Mouse (Mus musculus) stomach, embryonic 16.5 days (tissue): ENCODE data around the gene 9430097D07Rik. TPM values are rescaled to one million over a fixed set of nuclear protein-coding genes. Genes with fewer than 3 reads are reported as not detected.

Source experiments
- ATAC-seq: fragments of 200-750 bp; cut with Nextera tagmentation; 2 replicates; pipeline ENCODE4 v1.8.0; 2017; ENCODE audit warnings: moderate number of reproducible peaks, moderate TSS enrichment; ENCODE audit not compliant: insufficient read depth, low FRiP score
- H3K27ac ChIP-seq: fragments of 300-500 bp; sonication (generic); 2 replicates; pipeline ENCODE4 v1.5.1; 2014; ENCODE audit warnings: low read length
- H3K27me3 ChIP-seq: fragments of 300-500 bp; sonication (generic); 2 replicates; pipeline ENCODE4 v1.6.1; 2014; ENCODE audit warnings: low read length, control low read depth, mixed read lengths; ENCODE audit not compliant: control insufficient read depth, insufficient read depth
- H3K36me3 ChIP-seq: fragments of 300-500 bp; sonication (generic); 2 replicates; pipeline ENCODE4 v1.6.1; 2014; ENCODE audit warnings: low read length; ENCODE audit not compliant: control insufficient read depth, insufficient read depth
- H3K4me1 ChIP-seq: fragments of 300-500 bp; sonication (generic); 2 replicates; pipeline ENCODE4 v1.6.1; 2014; ENCODE audit warnings: low read length, control low read depth, mixed read lengths; ENCODE audit not compliant: control insufficient read depth, insufficient read depth
- H3K4me2 ChIP-seq: fragments of 300-500 bp; sonication (generic); 2 replicates; pipeline ENCODE4 v1.6.1; 2014; ENCODE audit warnings: low read depth, low read length, mixed read lengths
- H3K4me3 ChIP-seq: fragments of 300-500 bp; sonication (generic); replicated peaks from 2 replicates; pipeline ENCODE4 v1.5.1; 2014; ENCODE audit warnings: mild to moderate bottlenecking, low read length
- H3K9ac ChIP-seq: fragments of 300-500 bp; sonication (generic); 2 replicates; pipeline ENCODE4 v1.6.1; 2014; ENCODE audit warnings: low read length
- H3K9me3 ChIP-seq: fragments of 300-500 bp; sonication (generic); replicated peaks from 2 replicates; pipeline ENCODE4 v1.6.1; 2016; ENCODE audit warnings: low read length, control low read depth; ENCODE audit not compliant: control insufficient read depth
- WGBS: fragments of 180-500 bp; shearing (Covaris S2); extraction: QIAGEN DNeasy Blood & Tissue Kit; methylation state at CpG from one replicate; pipeline ENCODE4 v1.1.7; 2014; 5-methylcytosine and 5-hydroxymethylcytosine counted together
- polyA plus RNA-seq: library from polyadenylated mRNA; unstranded; fragments of >200 nt; fragmentation: Nextera tagmentation; extraction: Ambion mirVana; gene quantifications from 2 replicates; pipeline ENCODE4 v1.2.1, GENCODE M21; 2015

Gene 9430097D07Rik
- polyA plus RNA-seq, 1 experiment from 2014 or later, result 0.10 TPM

DNA sequence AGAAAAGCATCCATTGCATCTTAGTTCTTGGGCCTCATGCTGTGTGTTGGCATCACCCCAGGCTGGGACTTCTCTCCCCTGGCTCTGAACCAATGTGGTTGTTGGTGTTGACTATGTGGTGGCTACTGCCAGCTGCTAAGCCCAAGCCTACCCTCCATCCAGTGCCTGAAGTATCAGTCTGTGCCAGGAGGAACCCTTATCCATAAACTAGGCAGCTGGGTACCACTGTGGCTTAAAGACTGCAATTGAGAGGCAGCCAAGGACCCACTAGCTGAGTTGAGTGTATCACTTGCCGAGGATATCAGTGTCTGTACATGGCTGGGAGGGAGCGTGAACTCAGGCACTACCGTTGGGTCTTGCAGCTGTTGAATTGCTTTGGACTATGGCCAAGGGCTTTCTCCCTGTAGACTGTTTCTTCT lies 32.4 kb downstream of the 9430097D07Rik start:
- no peaks in the 10 kb centered on the region for H3K36me3 ChIP-seq
- no peak overlapping the region for H3K4me3 ChIP-seq
- no peaks in the 10 kb centered on the region for H3K9me3 ChIP-seq
- no peak overlapping the region for H3K4me2 ChIP-seq
- H3K27me3 ChIP-seq, result no peaks in the 10 kb centered on the region
- 62% methylated on average over 3 of the region's 3 CpGs for WGBS
- peaks cover 54% of the 10 kb centered on the region for H3K4me1 ChIP-seq
- no peak overlapping the region for H3K9ac ChIP-seq
- no peak overlapping the region for H3K27ac ChIP-seq
- ATAC-seq, result no peak

DNA sequence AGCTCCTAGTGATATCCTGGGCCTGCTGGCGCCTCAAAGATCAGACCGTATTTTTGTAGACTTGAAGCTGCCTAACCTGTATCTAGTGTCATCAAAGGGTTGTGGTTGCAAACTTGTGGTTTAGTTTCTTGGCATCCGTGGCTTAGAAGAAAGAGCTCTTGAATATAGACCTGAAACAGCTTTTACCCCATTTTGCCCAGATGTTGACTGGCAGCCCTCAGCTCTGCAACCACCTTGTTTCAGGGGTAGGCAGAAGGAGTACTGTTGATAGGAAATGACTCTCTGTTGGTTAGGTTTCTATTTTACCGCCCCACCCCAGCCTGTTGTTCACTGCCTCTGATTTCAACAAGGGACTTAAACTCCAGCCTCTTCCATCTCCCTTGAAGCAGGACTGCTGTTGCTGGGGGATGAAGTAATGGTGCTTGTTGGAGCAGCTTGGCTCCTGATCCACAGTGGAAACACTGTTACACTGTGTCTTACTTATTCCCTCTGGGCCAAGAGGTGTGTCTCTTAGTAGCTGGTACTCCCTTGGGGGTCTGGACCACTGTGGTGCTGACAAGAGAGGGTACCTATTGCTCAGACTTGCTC lies 33.4 kb downstream of the 9430097D07Rik start:
- peaks cover 59% of the 10 kb centered on the region for H3K4me1 ChIP-seq
- H3K9me3 ChIP-seq, result no peaks in the 10 kb centered on the region
- no peaks in the 10 kb centered on the region for H3K27me3 ChIP-seq
- no peak overlapping the region for H3K4me2 ChIP-seq
- H3K4me3 ChIP-seq, result no peak overlapping the region
- WGBS, result 78% methylated on average over 4 of the region's 4 CpGs
- H3K27ac ChIP-seq, result no peak overlapping the region
- no peak overlapping the region for H3K9ac ChIP-seq
- no peaks in the 10 kb centered on the region for H3K36me3 ChIP-seq
- no peak for ATAC-seq

DNA sequence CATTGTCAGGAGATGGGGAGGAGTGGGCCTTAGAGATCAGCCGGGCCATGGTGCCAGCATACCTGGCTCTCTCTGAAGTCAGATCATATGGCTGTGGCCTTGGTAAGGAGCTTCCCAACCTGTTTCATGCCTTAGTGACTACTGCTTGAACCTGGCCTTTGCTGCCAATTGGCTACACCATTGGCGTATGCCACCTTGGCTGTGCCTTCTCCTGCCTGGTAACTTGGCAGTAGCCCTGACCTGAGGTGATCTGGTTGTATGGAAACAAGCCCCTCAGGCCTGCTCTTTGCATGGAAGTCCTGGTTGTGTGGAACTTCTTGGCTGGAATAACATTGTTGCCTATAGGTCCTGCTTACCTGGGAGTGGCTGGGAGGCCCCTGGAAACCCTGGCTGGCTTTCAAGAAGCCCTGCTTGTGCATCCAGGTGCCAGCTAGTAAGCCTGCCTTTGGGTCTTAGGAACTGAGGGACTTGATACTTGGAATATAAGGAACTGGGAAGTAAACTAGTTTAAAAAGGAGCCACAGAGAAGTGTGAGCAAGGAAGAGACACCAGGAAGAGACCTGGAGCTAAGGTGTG lies 34.1 kb downstream of the 9430097D07Rik start:
- Histone ChIP-seq H3K9ac (no peak overlapping the region), H3K4me2 (no peak overlapping the region), H3K4me3 (no peak overlapping the region), H3K9me3 (no peaks in the 10 kb centered on the region), H3K27ac (no peak overlapping the region), H3K4me1 (peaks cover 63% of the 10 kb centered on the region), H3K36me3 (no peaks in the 10 kb centered on the region), H3K27me3 (no peaks in the 10 kb centered on the region)
- WGBS, result 91% methylated on average over 2 of the region's 2 CpGs
- no peak for ATAC-seq

DNA sequence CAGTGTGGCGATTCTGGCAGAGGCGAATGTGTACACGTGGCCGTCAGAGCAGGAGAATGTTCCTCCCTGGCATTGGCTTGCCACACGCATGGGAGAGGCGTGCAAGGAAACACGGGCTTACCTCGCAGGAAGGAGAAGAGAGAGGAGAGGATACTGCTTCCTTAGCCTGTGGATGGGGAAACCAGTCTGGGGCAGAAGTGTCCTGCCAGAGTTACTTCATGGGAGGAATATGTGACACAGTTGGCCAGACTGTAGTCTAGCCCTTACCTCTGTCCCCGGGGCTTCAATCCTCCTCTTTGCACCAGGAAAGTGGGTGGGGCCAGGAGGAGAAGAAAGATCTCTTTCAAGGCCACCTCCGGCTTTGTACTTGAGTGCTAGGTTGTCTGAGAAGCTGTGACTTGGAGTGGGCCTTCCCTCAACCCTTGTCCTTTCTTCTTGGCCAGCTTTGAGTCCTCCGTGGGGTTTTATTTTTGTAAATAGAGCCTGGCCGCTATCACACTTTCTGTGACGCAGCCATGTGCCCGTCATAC lies 36.0 kb downstream of the 9430097D07Rik start:
- Histone ChIP-seq H3K4me3 (no peak overlapping the region), H3K27ac (peak overlapping the region; percentile 97), H3K9ac (peak overlapping the region; percentile 36), H3K9me3 (no peaks in the 10 kb centered on the region), H3K4me2 (peak overlapping the region; percentile 35), H3K4me1 (peaks cover 64% of the 10 kb centered on the region), H3K27me3 (no peaks in the 10 kb centered on the region), H3K36me3 (no peaks in the 10 kb centered on the region)
- ATAC-seq, result no peak
- WGBS, result 65% methylated on average over 14 of the region's 14 CpGs

DNA sequence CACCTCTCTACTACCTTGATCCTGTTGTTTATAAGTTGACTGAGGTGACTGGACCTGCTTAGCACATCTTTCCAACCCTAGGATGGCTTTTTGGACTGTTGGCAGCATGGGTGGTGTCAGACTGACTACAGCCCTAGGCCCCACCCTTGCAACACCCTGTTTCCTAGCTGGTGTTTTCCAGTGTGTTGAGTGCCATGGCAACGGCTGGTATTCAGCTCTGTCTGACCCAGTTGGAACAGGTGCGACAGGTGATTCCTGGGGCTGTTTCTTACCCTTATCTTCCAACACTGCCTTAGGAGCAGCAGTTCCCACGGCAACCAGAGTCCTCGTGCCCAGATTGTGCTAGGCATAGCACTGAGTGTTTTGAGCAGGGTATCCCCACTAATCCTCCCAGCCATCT lies 37.0 kb downstream of the 9430097D07Rik start:
- Histone ChIP-seq H3K9me3 (no peaks in the 10 kb centered on the region), H3K9ac (0 out of 2 replicates have a peak overlapping the region, but pooled peaks have one; percentile 91), H3K27me3 (no peaks in the 10 kb centered on the region), H3K4me3 (peak overlapping the region; percentile 75), H3K4me2 (peak overlapping the region; percentile 89), H3K27ac (peak overlapping the region; percentile 97), H3K4me1 (peaks cover 70% of the 10 kb centered on the region), H3K36me3 (no peaks in the 10 kb centered on the region)
- WGBS, result 48% methylated on average over 4 of the region's 4 CpGs
- ATAC-seq, result no peak

DNA sequence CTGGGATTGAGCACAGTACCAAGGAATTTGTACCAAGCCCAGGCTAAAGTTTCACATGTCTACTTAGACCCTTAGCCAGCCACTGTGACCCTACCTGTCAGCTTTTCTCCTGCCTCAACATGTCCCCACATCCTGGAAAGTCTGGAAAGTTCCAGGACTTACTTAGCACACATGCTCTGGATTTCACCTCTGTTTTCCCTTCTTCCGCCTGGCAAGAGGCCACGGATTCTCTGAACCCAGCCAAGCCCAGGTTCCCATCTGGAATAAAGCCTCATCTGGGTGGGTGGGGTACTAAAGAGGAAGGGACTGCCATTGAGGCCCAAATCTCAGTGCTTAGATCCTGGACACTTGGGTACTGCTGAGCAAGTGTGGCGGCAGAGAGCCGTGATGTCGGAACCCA lies 37.5 kb downstream of the 9430097D07Rik start:
- no peaks in the 10 kb centered on the region for H3K27me3 ChIP-seq
- H3K4me2 ChIP-seq, result peak overlapping the region; percentile 89
- H3K4me3 ChIP-seq, result peak overlapping the region; percentile 75
- H3K9ac ChIP-seq, result peak overlapping the region; percentile 91
- no peaks in the 10 kb centered on the region for H3K9me3 ChIP-seq
- peak overlapping the region; percentile 97 for H3K27ac ChIP-seq
- no peaks in the 10 kb centered on the region for H3K36me3 ChIP-seq
- no peak for ATAC-seq
- 62% methylated on average over 5 of the region's 5 CpGs for WGBS
- H3K4me1 ChIP-seq, result peaks cover 66% of the 10 kb centered on the region

DNA sequence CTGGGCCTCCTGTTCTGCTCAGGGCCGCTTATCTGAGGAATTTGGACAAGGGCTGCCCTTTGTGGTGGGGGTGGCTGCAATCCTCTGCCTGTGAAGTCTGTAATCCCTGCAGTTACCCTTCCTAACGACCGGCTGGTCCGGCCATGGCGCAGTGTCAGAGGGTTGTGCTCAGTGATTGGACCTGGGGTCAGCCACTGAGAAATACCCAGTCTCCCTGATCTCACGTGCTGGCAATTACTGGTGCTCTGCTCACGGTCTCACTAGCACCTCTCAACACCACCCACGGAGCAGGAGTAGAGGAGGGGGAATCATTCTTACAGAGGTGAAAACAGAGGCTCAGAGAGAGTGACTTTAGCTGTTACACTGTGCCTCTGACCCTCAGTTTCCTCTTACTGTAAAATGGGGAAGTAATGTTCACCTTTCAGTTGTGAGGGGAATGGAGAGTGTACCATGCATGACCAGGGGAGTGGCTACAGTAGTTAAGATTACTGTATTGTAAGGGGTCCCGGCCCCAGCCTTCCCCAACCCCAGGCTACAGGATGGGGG lies 38.1 kb downstream of the 9430097D07Rik start:
- ATAC-seq, result no peak
- H3K9me3 ChIP-seq, result no peaks in the 10 kb centered on the region
- peak overlapping the region; percentile 97 for H3K27ac ChIP-seq
- peaks cover 62% of the 10 kb centered on the region for H3K4me1 ChIP-seq
- no peaks in the 10 kb centered on the region for H3K36me3 ChIP-seq
- H3K27me3 ChIP-seq, result no peaks in the 10 kb centered on the region
- peak overlapping the region; percentile 75 for H3K4me3 ChIP-seq
- 8% methylated on average over 9 of the region's 9 CpGs for WGBS
- peak overlapping the region; percentile 89 for H3K4me2 ChIP-seq
- peak overlapping the region; percentile 91 for H3K9ac ChIP-seq

DNA sequence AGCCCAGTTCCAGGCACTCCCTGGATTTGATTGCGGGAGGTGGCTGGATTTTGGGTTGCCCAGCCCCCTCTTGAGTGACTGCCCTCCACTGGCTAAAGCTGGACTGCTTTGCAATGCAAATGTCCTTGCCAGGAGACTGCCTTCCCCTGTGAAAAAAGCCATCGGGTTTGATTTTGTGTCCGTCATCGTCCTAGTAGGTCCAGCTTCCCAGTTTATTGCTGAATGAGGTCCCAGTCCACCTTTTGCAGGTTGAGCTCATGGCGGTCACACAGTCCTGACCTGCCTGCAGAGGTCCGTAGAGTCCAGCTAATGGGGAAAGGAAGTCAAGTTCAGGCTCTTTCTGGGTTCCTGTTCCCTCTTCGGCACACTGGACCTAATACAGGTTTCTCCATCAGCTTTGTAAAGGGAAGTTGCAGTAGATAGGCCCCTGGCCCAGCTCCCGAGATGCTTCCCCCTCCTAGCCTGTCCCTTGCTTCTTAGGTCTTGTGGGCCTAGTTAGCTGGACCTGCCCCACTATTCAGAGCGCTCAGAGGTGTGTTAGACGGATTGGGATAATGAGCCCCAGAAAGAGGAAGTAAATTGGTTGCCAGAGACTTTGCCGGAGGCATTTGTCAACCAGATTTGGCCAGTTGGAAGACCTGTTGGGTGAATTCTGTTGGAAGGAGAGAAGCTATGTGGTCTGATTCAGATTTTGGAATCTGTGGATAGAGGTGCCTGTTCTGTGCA lies 38.7 kb downstream of the 9430097D07Rik start:
- 10% methylated on average over 11 of the region's 11 CpGs for WGBS
- H3K9me3 ChIP-seq, result no peaks in the 10 kb centered on the region
- no peaks in the 10 kb centered on the region for H3K27me3 ChIP-seq
- H3K36me3 ChIP-seq, result no peaks in the 10 kb centered on the region
- peaks cover 56% of the 10 kb centered on the region for H3K4me1 ChIP-seq
- peak overlapping the region; percentile 89 for H3K4me2 ChIP-seq
- peak overlapping the region; percentile 75 for H3K4me3 ChIP-seq
- H3K27ac ChIP-seq, result peak overlapping the region; percentile 97
- peak overlapping the region; percentile 91 for H3K9ac ChIP-seq
- ATAC-seq, result no peak
